Mouse (Mus musculus): ENCODE data around the gene Cobll1.
A peak's percentile ranks its signal among the peaks of the same experiment; 100 is the strongest.

Cobll1 gene

GRCm38 (mm10) chr2:65196994-65197393 lies 42.2 kb downstream of the Cobll1 start:
- DNase-seq (ENCODE audit: low read depth, low spot score) = no peak

GRCm38 (mm10) chr2:65195233-65196010 lies 43.8 kb downstream of the Cobll1 start:
- peak; percentile 20 for DNase-seq (ENCODE audit: low read depth, low spot score)

- no peak for DNase-seq (ENCODE audit: low read depth, low spot score)
Observed at GRCm38 (mm10) chr2:65193091-65193795, 46.0 kb downstream of the Cobll1 start.

- DNase-seq (ENCODE audit: low read depth, low spot score) = no peak
Observed at GRCm38 (mm10) chr2:65191398-65191797, 47.8 kb downstream of the Cobll1 start.

- DNase-seq (ENCODE audit: low read depth, low spot score) = no peak
Observed at GRCm38 (mm10) chr2:65189346-65189745, 49.9 kb downstream of the Cobll1 start.

- DNase-seq (ENCODE audit: low read depth, low spot score) = no peak
Observed at GRCm38 (mm10) chr2:65188585-65188984, 50.6 kb downstream of the Cobll1 start.

- DNase-seq (ENCODE audit: low read depth, low spot score) = no peak
Observed at GRCm38 (mm10) chr2:65187652-65188051, 51.6 kb downstream of the Cobll1 start.

- no peak for DNase-seq (ENCODE audit: low read depth, low spot score)
Observed at GRCm38 (mm10) chr2:65187164-65187563, 52.0 kb downstream of the Cobll1 start.

GRCm38 (mm10) chr2:65182747-65183146 lies 56.5 kb downstream of the Cobll1 start:
- peak; percentile 42 for DNase-seq (ENCODE audit: low read depth, low spot score)

GRCm38 (mm10) chr2:65181736-65182135 lies 57.5 kb downstream of the Cobll1 start:
- DNase-seq (ENCODE audit: low read depth, low spot score) = no peak

GRCm38 (mm10) chr2:65181066-65181716 lies 58.0 kb downstream of the Cobll1 start:
- DNase-seq (ENCODE audit: low read depth, low spot score) = no peak

- no peak for DNase-seq (ENCODE audit: low read depth, low spot score)
Observed at GRCm38 (mm10) chr2:65175645-65176044, 63.6 kb downstream of the Cobll1 start.

GRCm38 (mm10) chr2:65172071-65172470 lies 67.1 kb downstream of the Cobll1 start:
- DNase-seq (ENCODE audit: low read depth, low spot score) = no peak

- DNase-seq (ENCODE audit: low read depth, low spot score) = no peak
Observed at GRCm38 (mm10) chr2:65171516-65171915, 67.7 kb downstream of the Cobll1 start.

- peak; percentile 17 for DNase-seq (ENCODE audit: low read depth, low spot score)
Observed at GRCm38 (mm10) chr2:65170693-65171456, 68.3 kb downstream of the Cobll1 start.

GRCm38 (mm10) chr2:65170256-65170655 lies 68.9 kb downstream of the Cobll1 start:
- no peak for DNase-seq (ENCODE audit: low read depth, low spot score)

GRCm38 (mm10) chr2:65163990-65164389 lies 75.2 kb downstream of the Cobll1 start:
- DNase-seq (ENCODE audit: low read depth, low spot score) = no peak

GRCm38 (mm10) chr2:65162625-65163024 lies 76.6 kb downstream of the Cobll1 start:
- DNase-seq (ENCODE audit: low read depth, low spot score) = no peak

GRCm38 (mm10) chr2:65161715-65162114 lies 77.5 kb downstream of the Cobll1 start:
- DNase-seq (ENCODE audit: low read depth, low spot score) = no peak

- no peak for DNase-seq (ENCODE audit: low read depth, low spot score)
Observed at GRCm38 (mm10) chr2:65157981-65158651, 81.1 kb downstream of the Cobll1 start.

- DNase-seq (ENCODE audit: low read depth, low spot score) = peak; percentile 11
Observed at GRCm38 (mm10) chr2:65157325-65157724, 81.9 kb downstream of the Cobll1 start.

All from brain, adult 2 months (tissue).